Mouse (Mus musculus) left cerebral cortex, adult 8-10 months (tissue): ENCODE results near the gene Mrpl55. TPM values are rescaled to one million over a fixed set of nuclear protein-coding genes. Genes with fewer than 3 reads are reported as not detected.
A peak's percentile ranks its signal among the peaks of the same experiment; 100 is the strongest.
"Not testable (repeated sequence)": the region's sequence is repeated elsewhere in the genome, so short reads cannot be mapped to it uniquely, and the experiment has no call there.

Experiments used
- DNase-seq, 2 experiments: peaks; one replicate each; pipeline ENCODE4 v3.0.0; 2022; ENCODE audit warnings: low spot score in 2 of 2
- total RNA-seq, 4 experiments: library from RNA; stranded (reverse); gene quantifications; 2 replicates each; pipeline ENCODE4 v1.2.4; 2022

Mrpl55 gene
- total RNA-seq, 4 experiments from 2014 or later, result 35.4 to 42.3 (median 39.2) TPM

GRCm38 (mm10) chr11:59191231-59192058 is 10.8 kb upstream of the Mrpl55 start:
- DNase-seq, result peak; percentile 78 to 94

DNA sequence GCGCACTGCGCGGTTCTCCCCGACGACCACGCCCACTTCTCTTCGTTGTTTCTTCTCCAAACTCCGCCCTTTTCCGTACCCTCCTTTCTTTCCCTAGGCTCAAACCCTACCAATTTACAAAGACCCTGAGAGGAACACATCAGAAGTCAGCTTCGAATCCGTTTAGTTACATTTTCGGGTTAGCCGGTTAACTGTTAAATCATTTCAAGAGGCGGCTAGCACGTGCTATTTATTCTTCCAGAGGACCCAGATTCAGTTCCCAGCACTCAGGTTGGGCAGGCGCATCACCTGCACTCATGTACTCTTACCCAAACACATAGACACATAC is 10.3 kb upstream of the Mrpl55 start, which contains the start of gene Guk1:
Guk1 (minus strand) TSS at position 154 of the 328 bp plus-strand sequence.
- DNase-seq, result no peak

GRCm38 (mm10) chr11:59196230-59196629 is 6.1 kb upstream of the Mrpl55 start:
- no peak for DNase-seq

GRCm38 (mm10) chr11:59201216-59202002 is 877 bp upstream of the Mrpl55 start:
- no peak for DNase-seq

- peak; percentile 94 for DNase-seq
These were observed 6.0 kb downstream of the Mrpl55 start, which contains the start of gene 2310033P09Rik for GRCm38 (mm10) chr11:59208153-59208831. TSS of gene 2310033P09Rik (plus strand) at chr11:59208321.

GRCm38 (mm10) chr11:59209003-59209441 is 6.7 kb downstream of the Mrpl55 start:
- no peak for DNase-seq

DNA sequence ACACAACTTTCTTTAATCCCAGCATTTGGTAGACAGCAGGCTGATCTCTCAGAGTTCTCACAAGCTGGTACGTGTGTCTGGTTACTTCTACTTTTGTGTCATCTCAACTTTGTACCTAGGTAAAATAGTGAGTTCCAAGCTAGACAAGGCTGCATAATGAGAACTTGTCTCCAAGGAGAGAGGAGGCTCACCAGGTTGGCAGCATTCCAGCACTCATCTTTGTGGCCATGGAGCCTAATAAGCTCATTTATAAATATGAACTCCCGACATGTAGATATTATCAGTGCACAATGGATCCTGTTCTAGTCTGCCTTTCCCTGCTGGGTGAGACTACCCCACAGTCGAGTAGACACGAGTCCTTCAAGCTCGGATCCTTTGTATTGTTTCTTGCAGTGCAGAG is 7.3 kb downstream of the Mrpl55 start:
- no peak for DNase-seq

GRCm38 (mm10) chr11:59210020-59210419 is 7.7 kb downstream of the Mrpl55 start:
- DNase-seq, result no peak

DNA sequence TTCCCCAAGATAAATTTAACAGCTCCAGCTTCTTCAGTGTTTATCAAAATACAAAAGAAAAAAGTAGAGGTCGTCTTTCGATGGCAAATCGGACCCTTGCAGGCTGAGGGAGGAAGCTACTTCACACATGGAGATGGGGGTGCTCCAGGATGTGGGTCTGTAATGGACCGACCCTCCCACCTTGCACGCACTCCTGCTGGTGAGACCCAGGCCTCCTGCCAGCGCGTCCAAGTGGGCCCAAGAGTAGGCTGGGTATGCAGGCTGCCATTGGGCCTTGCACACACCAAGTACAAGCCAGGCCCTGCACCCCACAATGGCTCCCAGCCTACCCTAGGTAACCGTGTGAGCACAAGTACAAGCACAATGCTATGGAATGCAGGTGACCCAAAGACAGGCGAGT is 9.3 kb downstream of the Mrpl55 start:
- DNase-seq, result not testable (repeated sequence)

- not testable (repeated sequence) for DNase-seq
These were observed 10.0 kb downstream of the Mrpl55 start for GRCm38 (mm10) chr11:59212320-59212719.

DNA sequence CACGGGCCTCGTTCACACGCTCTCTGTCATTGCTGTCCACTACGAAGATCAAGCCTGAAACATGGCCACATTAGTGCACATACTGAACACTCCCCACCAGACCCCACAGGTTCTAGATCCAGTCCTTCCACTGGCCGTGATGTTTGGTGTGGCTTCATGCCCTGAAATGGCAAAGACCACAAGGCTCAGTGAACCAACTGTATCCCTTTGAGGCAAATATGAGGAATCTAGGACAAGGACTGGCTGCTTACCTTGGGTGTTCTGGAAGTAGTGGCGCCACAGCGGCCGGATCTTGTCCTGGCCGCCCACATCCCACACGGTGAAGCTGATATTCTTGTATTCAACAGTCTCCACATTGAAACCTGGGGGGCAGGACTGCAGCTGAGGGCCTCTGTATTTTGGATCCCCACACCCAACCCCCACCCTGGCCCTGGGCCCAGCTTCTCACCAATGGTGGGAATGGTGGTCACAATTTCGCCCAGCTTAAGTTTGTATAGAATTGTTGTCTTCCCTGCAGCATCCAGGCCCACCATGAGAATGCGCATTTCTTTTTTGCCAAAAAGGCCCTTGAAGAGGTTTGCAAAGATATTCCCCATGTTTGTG is 10.7 kb downstream of the Mrpl55 start:
- DNase-seq, result no peak

GRCm38 (mm10) chr11:59216955-59217354 is 14.7 kb downstream of the Mrpl55 start:
- no peak for DNase-seq

GRCm38 (mm10) chr11:59218389-59218998 is 16.2 kb downstream of the Mrpl55 start:
- DNase-seq, result no peak

DNA sequence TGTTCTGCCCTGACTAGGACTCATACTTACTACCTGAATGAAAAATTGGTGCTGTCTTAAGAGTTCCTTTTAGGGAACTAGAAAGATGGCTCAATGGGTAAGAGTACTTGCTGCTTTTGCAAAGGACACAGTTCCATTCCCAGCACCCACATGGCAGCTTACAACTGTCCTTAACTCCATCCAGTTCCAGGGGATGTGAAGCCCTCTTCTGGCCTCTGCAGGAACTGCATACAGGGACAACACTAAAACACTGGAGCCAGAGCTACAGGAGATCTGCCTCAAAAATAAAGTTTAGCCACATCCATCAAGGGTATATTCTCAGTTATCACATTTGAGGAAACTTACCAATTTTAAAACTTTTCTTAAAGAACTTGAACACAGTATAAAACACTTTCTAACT is 16.8 kb downstream of the Mrpl55 start:
- DNase-seq, result no peak

DNA sequence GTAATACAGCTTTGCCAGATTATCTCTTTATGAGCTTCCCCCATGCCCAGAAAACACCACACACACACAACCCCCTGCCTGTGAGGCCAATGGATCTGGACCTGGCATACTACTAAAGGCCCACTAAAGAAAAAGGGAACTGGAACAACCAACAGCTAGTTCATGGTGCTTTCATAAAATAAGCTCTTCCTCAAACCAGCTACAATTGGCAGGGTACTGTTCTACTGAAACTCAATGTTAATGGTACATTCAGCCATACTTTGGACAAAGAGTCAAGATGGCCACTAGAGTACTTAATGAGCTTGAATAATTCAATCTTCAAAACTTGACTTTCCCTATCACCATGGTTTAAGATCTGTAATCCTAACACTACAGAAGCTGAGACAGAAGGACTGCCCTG is 19.3 kb downstream of the Mrpl55 start:
- DNase-seq, result no peak

DNA sequence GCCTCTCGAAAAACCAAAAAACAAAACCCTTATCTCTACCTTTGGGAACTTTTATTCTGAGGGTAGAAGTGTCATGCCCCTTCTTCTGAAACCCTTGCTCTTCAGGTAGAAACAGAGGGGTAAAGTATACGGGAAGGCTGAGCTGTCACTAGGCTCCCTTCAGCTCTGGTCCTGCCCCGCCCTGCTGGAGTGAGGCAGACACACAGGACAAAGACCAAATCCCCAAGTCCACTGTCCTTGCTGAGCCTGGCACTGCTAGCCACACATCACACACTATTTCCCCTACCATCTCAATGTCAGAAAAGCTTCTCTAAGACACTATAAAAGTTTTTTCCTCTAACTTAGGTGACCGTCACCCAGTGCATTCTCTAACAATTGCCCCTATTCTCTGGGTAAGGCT is 20.0 kb downstream of the Mrpl55 start:
- DNase-seq, result no peak

DNA sequence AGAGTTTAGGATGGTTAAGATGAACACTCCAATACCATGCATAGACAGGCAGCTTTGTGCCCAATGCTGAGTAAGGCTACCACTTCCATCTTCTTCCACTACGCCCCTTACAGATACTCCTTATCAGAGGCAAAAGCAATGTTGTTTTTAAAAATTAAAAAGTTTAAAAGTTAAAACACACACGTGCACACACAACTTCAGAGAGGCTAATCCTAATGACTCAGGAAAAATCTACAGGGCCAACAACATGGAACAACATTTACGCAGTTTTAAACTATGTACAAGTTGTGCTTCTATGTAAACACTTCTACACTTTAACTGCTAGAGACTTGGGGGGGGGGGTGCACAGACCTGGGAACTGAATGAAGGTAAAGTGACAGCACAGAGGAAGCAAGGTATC is 21.7 kb downstream of the Mrpl55 start:
- no peak for DNase-seq

DNA sequence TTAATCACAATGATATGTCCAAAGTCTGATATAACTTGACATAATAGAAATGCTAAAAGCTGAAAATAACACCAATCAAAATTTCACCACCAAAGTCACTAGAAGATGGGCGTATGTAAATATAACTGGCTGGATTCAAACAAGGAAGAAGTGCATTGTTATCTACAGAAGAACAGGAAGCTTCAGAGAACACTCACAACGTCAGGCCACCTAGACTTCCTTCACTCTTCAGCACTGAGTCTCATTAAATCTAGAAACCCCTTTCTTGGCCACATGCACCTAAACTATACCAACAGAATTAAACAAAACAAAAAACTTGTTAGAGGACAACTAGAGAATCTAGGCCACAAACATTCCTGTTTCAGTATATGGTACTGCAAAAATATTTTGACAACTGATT is 22.2 kb downstream of the Mrpl55 start:
- DNase-seq, result no peak

DNA sequence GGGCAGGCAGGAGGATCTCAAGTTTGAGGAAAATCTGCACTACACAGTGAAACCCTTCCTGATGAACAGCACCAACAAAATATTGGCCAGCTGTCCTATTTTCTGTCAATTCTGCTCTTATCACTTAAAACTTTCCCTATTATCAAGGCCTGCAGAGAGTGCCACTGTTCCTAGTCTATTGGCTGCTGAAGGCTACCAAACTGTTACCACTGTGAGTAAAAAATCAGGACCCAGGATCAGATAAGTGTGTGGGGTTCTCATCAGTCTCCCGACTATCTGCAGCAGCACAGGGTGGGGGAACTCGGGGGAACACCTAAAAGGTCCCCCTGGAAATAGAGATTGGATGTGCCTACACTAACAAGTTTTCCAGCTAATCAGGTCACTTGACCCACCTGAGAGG is 22.9 kb downstream of the Mrpl55 start:
- DNase-seq, result no peak

DNA sequence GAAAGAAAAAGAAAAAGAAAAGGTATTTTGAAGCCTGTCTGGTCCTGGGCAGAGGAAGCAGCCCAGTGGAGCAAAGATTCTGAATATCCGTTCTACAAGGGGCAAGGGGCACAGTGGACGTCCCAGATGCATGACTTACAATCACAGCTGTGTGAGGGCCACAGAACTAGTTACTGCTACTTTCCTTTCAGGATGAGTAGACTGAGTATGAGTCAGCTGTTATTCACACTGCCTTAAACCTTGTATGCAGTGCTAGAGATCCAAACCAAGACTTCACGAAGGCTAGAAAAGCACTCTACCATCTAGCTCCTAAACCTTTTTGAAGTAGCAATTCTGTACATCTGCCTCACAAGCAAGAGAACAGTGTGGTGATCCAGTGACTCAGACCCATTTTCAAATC is 24.0 kb downstream of the Mrpl55 start:
- no peak for DNase-seq
